Mouse (Mus musculus): Measurements from ENCODE around the gene Sh3glb2. TPM values are rescaled to one million over a fixed set of nuclear protein-coding genes. Genes with fewer than 3 reads are reported as not detected.

Gene Sh3glb2
- polyA plus RNA-seq, 1 experiment: 562 TPM

DNA sequence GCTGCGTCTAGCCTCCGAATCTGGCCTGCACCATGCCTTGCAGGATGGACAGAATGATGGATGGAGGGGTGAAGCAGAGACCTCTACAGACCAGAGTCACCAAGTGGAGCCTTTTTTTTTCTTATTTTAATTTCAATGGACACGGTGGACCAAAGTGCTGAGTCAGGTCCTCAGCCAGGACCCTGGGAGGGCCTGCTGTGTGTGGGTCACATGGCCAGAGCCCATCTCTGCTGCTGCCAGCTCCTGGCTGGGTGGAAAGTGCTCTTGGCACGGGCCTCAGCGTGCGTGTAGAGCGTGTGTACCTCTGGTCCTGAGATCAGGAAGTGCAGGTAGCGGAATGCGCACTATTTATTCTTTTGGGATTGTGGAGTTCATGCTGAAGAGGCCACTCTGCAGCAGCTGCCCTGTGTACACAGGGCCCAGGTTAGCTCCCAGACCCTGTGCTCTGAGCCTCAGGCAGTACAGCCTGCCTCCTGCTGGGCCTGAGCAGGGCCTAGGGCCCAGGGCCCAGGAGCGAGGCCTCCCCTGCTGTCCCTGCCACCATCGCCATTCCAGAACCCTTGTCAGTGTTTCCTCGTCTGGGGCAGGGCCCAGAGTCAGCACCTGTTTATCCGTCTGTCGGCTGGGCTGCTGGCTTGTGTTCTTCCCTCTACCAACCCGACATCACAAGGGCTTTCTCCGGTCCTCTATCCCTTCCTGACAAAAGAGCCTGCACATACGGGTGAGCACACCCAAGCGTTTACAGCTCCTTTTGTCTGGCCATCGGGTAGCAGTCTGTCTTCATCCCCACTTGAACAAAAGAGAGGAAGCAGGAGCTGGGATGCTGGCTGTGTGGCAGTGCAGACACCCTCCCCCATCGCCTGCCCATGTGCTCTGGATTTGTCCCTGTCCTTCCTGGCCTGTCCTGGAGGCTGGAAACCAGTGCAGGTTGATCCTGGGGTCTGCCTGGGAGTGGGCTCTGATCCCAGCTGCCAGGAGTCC lies 40.3 kb upstream of the Sh3glb2 start:
- peak overlapping the region; percentile 6; the same call in 1 of the 2 replicates for H3K27ac ChIP-seq (ENCODE audit: insufficient read depth, low read depth, low read length)
- H3K4me1 ChIP-seq (ENCODE audit: control insufficient read depth, insufficient read depth, low read length): peaks cover 8% of the 10 kb centered on the region; the same call in 1 of the 2 replicates
- no peak overlapping the region for H3K4me3 ChIP-seq (ENCODE audit: insufficient read depth, low read depth, low read length)
- TF ChIP-seq CTCF (IDR thresholded peaks at IDR 0.05; ENCODE audit: insufficient read depth, low read depth, low read length): no peak
- no peak for TF ChIP-seq POLR2A (IDR thresholded peaks at IDR 0.05; ENCODE audit: insufficient read depth, low read depth, low read length)
- WGBS: 30% methylated on average over 20 of the region's 20 CpGs

DNA sequence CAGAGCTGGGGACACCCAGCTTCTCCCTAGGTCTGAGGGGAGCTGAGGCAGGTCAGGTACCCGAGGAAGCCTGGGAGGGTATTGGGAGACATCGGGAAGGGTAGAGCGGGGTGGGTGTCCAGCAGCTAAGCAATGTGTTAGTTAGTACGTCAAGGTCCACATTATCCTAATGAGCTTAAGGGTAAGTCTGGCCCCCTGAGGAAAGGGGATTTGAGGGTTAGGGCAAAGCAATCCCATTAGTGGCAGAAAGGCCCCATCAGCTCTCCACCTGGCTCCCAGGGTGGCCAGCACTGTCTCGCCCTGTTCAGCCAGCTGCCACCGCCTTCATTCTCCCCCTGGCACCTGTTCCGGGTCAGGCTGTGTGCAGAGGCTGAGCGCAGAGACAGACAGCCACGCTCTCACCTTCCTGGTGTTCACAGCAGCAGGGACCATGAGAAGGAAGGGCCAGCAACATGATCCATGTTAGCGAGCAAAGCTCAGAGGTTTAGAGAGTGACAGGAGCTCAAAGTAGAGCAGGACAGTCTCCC lies 38.9 kb upstream of the Sh3glb2 start:
- Histone ChIP-seq H3K27ac (ENCODE audit: insufficient read depth, low read depth, low read length) (no peak overlapping the region), H3K4me3 (ENCODE audit: insufficient read depth, low read depth, low read length) (no peak overlapping the region), H3K4me1 (ENCODE audit: control insufficient read depth, insufficient read depth, low read length) (peaks cover 18% of the 10 kb centered on the region)
- 77% methylated on average over 10 of the region's 10 CpGs for WGBS
- TF ChIP-seq POLR2A (IDR thresholded peaks at IDR 0.05; ENCODE audit: insufficient read depth, low read depth, low read length) (no peak), CTCF (IDR thresholded peaks at IDR 0.05; ENCODE audit: insufficient read depth, low read depth, low read length) (no peak)

DNA sequence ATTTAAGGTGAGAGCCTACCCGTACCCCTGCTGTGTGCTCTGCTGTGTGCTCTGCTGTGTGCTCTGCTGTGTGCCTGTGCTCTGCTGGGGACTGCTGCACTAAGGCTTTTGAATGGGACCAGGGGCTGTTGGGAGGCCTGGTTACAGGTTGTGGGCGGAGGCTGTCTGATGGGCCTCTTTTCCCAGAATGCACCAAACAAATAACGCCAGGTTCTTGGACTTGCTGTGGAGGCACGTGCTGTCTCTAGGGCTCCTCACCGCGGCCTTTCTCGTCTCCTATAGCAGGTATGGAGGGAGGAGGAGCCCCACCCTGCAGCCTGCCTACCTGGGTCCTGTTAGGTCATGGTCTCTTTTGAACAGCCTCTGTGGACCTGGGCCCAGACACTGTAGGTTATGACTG lies 37.1 kb upstream of the Sh3glb2 start:
- Histone ChIP-seq H3K4me3 (ENCODE audit: insufficient read depth, low read depth, low read length) (no peak overlapping the region), H3K4me1 (ENCODE audit: control insufficient read depth, insufficient read depth, low read length) (peaks cover 23% of the 10 kb centered on the region), H3K27ac (ENCODE audit: insufficient read depth, low read depth, low read length) (no peak overlapping the region)
- TF ChIP-seq CTCF (IDR thresholded peaks at IDR 0.05; ENCODE audit: insufficient read depth, low read depth, low read length) (no peak), POLR2A (IDR thresholded peaks at IDR 0.05; ENCODE audit: insufficient read depth, low read depth, low read length) (no peak)
- WGBS: 85% methylated on average over 7 of the region's 7 CpGs

DNA sequence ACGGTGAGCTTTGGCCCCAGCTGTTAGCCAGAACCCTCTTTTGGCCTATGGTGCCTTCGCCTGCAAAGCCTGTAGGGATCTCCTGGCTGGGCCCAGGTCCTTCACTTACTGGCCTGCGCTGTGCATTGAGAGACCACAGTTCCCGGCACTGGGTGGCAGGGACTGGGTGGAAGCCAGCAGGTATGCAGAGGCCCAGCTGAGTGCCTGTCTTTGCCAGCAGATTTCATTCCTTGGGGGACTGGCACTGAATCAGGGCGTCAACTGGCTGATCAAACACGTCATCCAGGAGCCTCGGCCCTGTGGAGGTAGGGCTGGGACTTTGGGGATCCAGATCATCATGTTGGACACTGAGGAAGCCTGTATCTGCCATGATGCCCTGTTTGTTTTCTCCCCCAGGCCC lies 36.6 kb upstream of the Sh3glb2 start:
- 87% methylated on average over 7 of the region's 7 CpGs for WGBS
- Histone ChIP-seq H3K27ac (ENCODE audit: insufficient read depth, low read depth, low read length) (no peak overlapping the region), H3K4me1 (ENCODE audit: control insufficient read depth, insufficient read depth, low read length) (peaks cover 25% of the 10 kb centered on the region), H3K4me3 (ENCODE audit: insufficient read depth, low read depth, low read length) (no peak overlapping the region)
- TF ChIP-seq CTCF (IDR thresholded peaks at IDR 0.05; ENCODE audit: insufficient read depth, low read depth, low read length): no peak
- no peak for TF ChIP-seq POLR2A (IDR thresholded peaks at IDR 0.05; ENCODE audit: insufficient read depth, low read depth, low read length)

DNA sequence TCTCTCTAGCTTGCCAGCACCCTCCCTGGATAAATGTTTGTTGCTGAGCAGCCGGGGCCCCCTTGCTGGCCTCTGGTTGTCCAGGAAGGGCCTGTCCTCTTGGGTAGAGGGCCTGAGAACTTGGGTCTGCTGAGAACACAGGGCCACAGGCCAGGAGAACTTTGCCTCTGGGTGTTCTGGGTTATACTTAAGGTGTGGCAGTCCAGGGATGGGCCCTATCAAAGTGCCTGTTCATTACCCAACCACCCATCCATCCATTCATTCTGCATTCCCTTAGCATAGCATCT lies 34.2 kb upstream of the Sh3glb2 start:
- peaks cover 19% of the 10 kb centered on the region for H3K4me1 ChIP-seq (ENCODE audit: control insufficient read depth, insufficient read depth, low read length)
- TF ChIP-seq POLR2A (IDR thresholded peaks at IDR 0.05; ENCODE audit: insufficient read depth, low read depth, low read length) (no peak), CTCF (IDR thresholded peaks at IDR 0.05; ENCODE audit: insufficient read depth, low read depth, low read length) (no peak)
- WGBS: 50% methylated on average over 1 of the region's 1 CpGs

DNA sequence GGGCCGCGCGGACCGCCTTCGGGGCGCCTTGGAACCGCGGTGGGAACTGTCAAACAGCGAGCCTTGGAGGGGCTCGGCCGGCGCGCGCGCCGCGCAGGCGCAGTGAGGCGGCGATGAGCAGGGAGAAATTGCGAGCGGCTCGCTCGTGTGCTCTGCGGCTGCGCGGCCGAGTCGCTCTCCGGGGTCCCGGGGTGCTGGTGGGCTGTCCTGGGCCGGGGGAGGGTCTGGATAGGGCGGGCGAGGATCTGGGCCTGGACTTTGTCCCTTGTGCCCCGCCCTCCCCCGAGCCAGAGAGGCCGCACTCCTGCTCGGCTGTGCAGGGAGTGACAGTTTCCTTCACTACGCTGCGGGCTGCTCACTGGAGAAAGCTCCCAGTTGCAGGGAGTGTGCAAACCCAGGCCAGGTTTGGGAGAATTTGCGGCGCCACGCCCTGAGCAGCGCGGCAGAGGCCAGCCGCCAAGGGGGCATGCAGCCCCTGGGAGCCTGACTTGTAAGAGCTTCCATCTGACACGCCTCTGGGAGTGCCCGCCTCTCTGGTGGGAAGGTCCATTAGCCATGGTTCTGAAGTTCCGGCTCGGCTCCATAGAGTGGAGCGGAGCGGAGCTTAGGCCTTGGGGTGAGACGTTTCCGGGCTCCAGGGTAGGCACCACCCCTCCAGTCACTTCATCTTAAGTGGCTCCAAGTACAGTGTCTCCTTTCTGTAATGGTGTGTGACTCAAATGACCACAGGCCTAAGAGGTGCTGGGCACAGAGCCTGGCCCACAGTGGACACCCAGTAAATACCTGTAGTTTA lies 33.6 kb upstream of the Sh3glb2 start:
- 2% methylated on average over 54 of the region's 54 CpGs for WGBS
- Histone ChIP-seq H3K4me3 (ENCODE audit: insufficient read depth, low read depth, low read length) (peak overlapping the region; percentile 61), H3K27ac (ENCODE audit: insufficient read depth, low read depth, low read length) (peak overlapping the region; percentile 81), H3K4me1 (ENCODE audit: control insufficient read depth, insufficient read depth, low read length) (peaks cover 19% of the 10 kb centered on the region)
- TF ChIP-seq CTCF (IDR thresholded peaks at IDR 0.05; ENCODE audit: insufficient read depth, low read depth, low read length) (no peak), POLR2A (IDR thresholded peaks at IDR 0.05; ENCODE audit: insufficient read depth, low read depth, low read length) (no peak)

More for the DNA sequence above, 34.2 kb upstream of the Sh3glb2 start:
- peak overlapping the region; percentile 61 for H3K4me3 ChIP-seq (ENCODE audit: insufficient read depth, low read depth, low read length)
- no peak overlapping the region for H3K27ac ChIP-seq (ENCODE audit: insufficient read depth, low read depth, low read length)

DNA sequence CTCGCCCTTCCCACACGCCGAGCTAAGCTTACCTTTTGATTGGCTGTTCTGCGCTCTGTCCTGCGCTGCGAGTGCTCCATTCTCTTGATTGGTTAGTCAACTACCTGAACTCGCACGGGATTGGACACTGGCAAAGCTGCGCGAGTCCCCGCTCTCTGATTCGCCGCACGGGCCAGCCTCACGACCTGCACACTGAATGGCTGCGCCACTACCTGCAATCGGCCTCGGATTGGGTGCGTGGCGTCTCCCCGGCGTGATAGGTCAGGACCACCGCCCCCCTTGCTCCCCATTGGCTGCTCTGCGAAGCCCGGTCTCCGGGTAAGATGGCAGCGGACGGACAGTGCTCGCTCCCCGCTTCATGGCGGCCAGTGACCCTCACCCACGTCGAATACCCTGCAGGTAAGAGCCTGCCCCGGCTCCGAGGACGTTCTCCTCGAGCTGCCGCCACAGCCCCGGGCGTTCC lies 33.0 kb upstream of the Sh3glb2 start, which contains the start of gene Dolpp1:
Dolpp1 (plus strand) TSS at position 141 of the 463 bp plus-strand sequence.
- TF ChIP-seq POLR2A (IDR thresholded peaks at IDR 0.05; ENCODE audit: insufficient read depth, low read depth, low read length): peak; percentile 94
- no peak for TF ChIP-seq CTCF (IDR thresholded peaks at IDR 0.05; ENCODE audit: insufficient read depth, low read depth, low read length)
- Histone ChIP-seq H3K27ac (ENCODE audit: insufficient read depth, low read depth, low read length) (peak within 1 kb of the TSS; percentile 81), H3K4me3 (ENCODE audit: insufficient read depth, low read depth, low read length) (peak within 1 kb of the TSS; percentile 61), H3K4me1 (ENCODE audit: control insufficient read depth, insufficient read depth, low read length) (peaks cover 19% of the 10 kb centered on the region)
- WGBS: 1% methylated on average over 40 of the region's 40 CpGs

DNA sequence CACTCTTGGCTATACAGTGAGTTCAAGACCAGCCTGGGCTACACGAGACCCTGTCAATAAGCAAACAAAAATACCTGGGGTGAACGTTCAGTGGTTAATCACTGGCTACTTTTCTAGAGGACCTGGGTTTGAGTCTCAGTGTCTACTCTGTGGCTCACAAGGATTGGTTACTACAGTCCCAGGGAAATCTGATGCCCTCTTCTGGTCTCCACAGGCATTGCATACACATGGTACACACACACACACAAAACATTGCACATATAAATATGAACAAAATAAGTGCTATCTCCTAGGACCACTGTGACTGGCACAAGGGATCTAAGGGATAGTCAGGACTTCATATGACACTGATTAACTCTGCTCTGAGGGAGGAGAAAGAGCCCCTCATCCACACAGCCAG lies 29.9 kb upstream of the Sh3glb2 start:
- no peak for TF ChIP-seq CTCF (IDR thresholded peaks at IDR 0.05; ENCODE audit: insufficient read depth, low read depth, low read length)
- no peak for TF ChIP-seq POLR2A (IDR thresholded peaks at IDR 0.05; ENCODE audit: insufficient read depth, low read depth, low read length)
- H3K4me3 ChIP-seq (ENCODE audit: insufficient read depth, low read depth, low read length): no peak overlapping the region
- peaks cover 33% of the 10 kb centered on the region for H3K4me1 ChIP-seq (ENCODE audit: control insufficient read depth, insufficient read depth, low read length)
- no peak overlapping the region for H3K27ac ChIP-seq (ENCODE audit: insufficient read depth, low read depth, low read length)
- 94% methylated on average over 2 of the region's 2 CpGs for WGBS

Data from olfactory bulb, adult 2 months (tissue).